12 mouse cellular contexts compared by ENCODE assay signal in the genomic region with DNA sequence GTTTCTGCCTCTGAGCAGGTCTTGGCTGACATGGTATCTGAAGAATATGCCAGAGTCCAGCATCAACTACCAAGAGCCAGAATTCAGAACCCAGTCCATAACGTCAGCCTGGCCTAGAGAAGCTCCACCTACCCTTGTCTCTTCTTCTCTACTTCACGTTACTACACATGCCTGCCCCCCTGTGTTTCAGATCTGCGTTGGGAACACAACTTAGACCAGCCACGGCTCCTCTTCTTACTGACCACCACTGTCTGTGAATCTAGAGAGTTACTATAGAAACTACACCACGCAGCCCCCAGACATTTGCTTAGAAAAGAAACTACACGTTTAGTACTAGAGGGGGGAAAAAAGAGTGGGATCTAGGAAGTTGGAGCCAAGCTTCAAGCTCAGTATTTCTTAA. TPM values are rescaled to one million over a fixed set of nuclear protein-coding genes. Genes with fewer than 3 reads are reported as not detected.
DNase-seq lines count a peak whose midpoint lies in the region; ATAC-seq and TF ChIP-seq lines count a peak whose summit lies in the region.
"Had no signal": no experiment of that assay in that cellular context is flagged by ENCODE, and none has a peak within 500 bp of the region (broad histone marks: within the 10 kb centered on the region; RNA-seq: fewer than 3 reads in every experiment).

No protein-coding gene starts in this region.

- no peak for ATAC-seq in kidney, embryonic 15.5 days (replicated peaks; ENCODE audit: low FRiP score)
- no peak for ATAC-seq in hindbrain, postnatal 0 days

- H3K36me3 ChIP-seq in heart, embryonic 10.5 days, result peaks cover 28% of the 10 kb centered on the region
- peaks cover 20% of the 10 kb centered on the region for H3K36me3 ChIP-seq in kidney, embryonic 15.5 days
- H3K36me3 ChIP-seq in hindbrain, postnatal 0 days (ENCODE audit: insufficient read depth, low read length), result no peaks in the 10 kb centered on the region

- peak overlapping the region; percentile 12; the same call in 1 of the 2 replicates for H3K4me2 ChIP-seq in kidney, embryonic 15.5 days
- H3K4me2 ChIP-seq in hindbrain, postnatal 0 days (ENCODE audit: low read depth, low read length), result peak overlapping the region; percentile 33; the same call in 1 of the 2 replicates

- H3K27me3 ChIP-seq in heart, embryonic 10.5 days (ENCODE audit: insufficient read depth, poor library complexity, severe bottlenecking), result no peaks in the 10 kb centered on the region
- no peaks in the 10 kb centered on the region for H3K27me3 ChIP-seq in kidney, embryonic 15.5 days
- H3K27me3 ChIP-seq in hindbrain, postnatal 0 days (ENCODE audit: insufficient read depth, low read length), result no peaks in the 10 kb centered on the region

- H3K9me3 ChIP-seq in heart, embryonic 10.5 days, result no peaks in the 10 kb centered on the region
- no peaks in the 10 kb centered on the region for H3K9me3 ChIP-seq in kidney, embryonic 15.5 days (replicated peaks)
- H3K9me3 ChIP-seq in hindbrain, postnatal 0 days (ENCODE audit: low read length), result no peaks in the 10 kb centered on the region

- peaks cover 46% of the 10 kb centered on the region for H3K4me1 ChIP-seq in heart, embryonic 10.5 days
- peaks cover 14% of the 10 kb centered on the region for H3K4me1 ChIP-seq in kidney, embryonic 15.5 days
- 0 out of 2 replicates have a peak, but pooled peaks cover 4% of the 10 kb centered on the region for H3K4me1 ChIP-seq in hindbrain, postnatal 0 days (ENCODE audit: insufficient read depth, low read length)

- TF ChIP-seq CTCF in hindbrain, postnatal 0 days (IDR thresholded peaks at IDR 0.05; ENCODE audit: low read depth), result no peak

- no peak overlapping the region for H3K9ac ChIP-seq in kidney, embryonic 15.5 days
- H3K9ac ChIP-seq in hindbrain, postnatal 0 days (replicated peaks; ENCODE audit: low read length), result no peak overlapping the region

- peak overlapping the region; percentile 8; the same call in 1 of the 2 replicates for H3K4me3 ChIP-seq in heart, embryonic 10.5 days
- no peak overlapping the region for H3K4me3 ChIP-seq in kidney, embryonic 15.5 days (replicated peaks)
- H3K4me3 ChIP-seq in hindbrain, postnatal 0 days (ENCODE audit: low read length), result no peak overlapping the region
- H3K4me3 ChIP-seq: erythroblast, embryonic 14.5 days had no signal

- DNase-seq in heart, embryonic 10.5 days (ENCODE audit: low spot score), result no peak
- DNase-seq in heart, adult 18-20 months, result no peak
- DNase-seq in kidney, postnatal 4 days, result no peak
- DNase-seq in brain, adult 2 months (ENCODE audit: low read depth, low spot score), result peak; percentile 58
- DNase-seq in hindbrain, postnatal 0 days (ENCODE audit: low spot score), result peak; percentile 17
- DNase-seq in T-cell, adult 2 months (ENCODE audit: low spot score), result no peak
- DNase-seq in adrenal gland, postnatal 10 days, result no peak
- DNase-seq: adrenal gland, postnatal 14 days; gastrocnemius, postnatal 36 days; kidney, adult 18-20 months had no signal

- 75% methylated on average over 6 of the region's 6 CpGs for WGBS in heart, embryonic 10.5 days
- 76% methylated on average over 6 of the region's 6 CpGs for WGBS in kidney, embryonic 15.5 days
- 55% methylated on average over 6 of the region's 6 CpGs for WGBS in hindbrain, postnatal 0 days

- no peak overlapping the region for H3K27ac ChIP-seq in heart, embryonic 10.5 days
- no peak overlapping the region for H3K27ac ChIP-seq in kidney, embryonic 15.5 days
- H3K27ac ChIP-seq in hindbrain, postnatal 0 days, result no peak overlapping the region

RNA-seq across cellular contexts. Expression of a gene that starts 2.9 kb away (rescaled TPM):
- polyA plus RNA-seq in heart, embryonic 10.5 days (2016; fragmentation: Nextera tagmentation; extraction: Ambion mirVana), result 25.1 and 25.2 TPM in 2 replicates
- 10 to 100 TPM; 17.4 to 23.6 TPM for total RNA-seq in heart, adult 18-20 months (2021)
- polyA plus RNA-seq in kidney, embryonic 15.5 days (2015; fragmentation: Nextera tagmentation; extraction: Ambion mirVana), result 17.7 and 18.2 TPM in 2 replicates
- total RNA-seq in hindbrain, postnatal 0 days (2014; rRNA removed), result 10.1 and 29.9 TPM in 2 replicates
- 12.4 and 14.9 TPM in 2 replicates for polyA plus RNA-seq in hindbrain, postnatal 0 days (2015; fragmentation: Nextera tagmentation; extraction: Ambion mirVana)
- 10 to 100 TPM; 14.5 to 20.1 TPM for total RNA-seq in adrenal gland, postnatal 10 days (2021)

RNA-seq across cellular contexts. Expression of a gene that starts 57.6 kb away (rescaled TPM):
- 31.4 and 51.0 TPM in 2 replicates for polyA plus RNA-seq in heart, embryonic 10.5 days (2016; fragmentation: Nextera tagmentation; extraction: Ambion mirVana)
- 10 to 100 TPM; 11.8 to 14.8 TPM for total RNA-seq in heart, adult 18-20 months (2021)
- 10.9 and 12.0 TPM in 2 replicates for polyA plus RNA-seq in kidney, embryonic 15.5 days (2015; fragmentation: Nextera tagmentation; extraction: Ambion mirVana)
- 7.1 and 7.3 TPM in 2 replicates for total RNA-seq in hindbrain, postnatal 0 days (2014; rRNA removed)
- polyA plus RNA-seq in hindbrain, postnatal 0 days (2015; fragmentation: Nextera tagmentation; extraction: Ambion mirVana), result 2.7 and 3.9 TPM in 2 replicates
- 10 to 100 TPM; 16.0 to 17.9 TPM for total RNA-seq in adrenal gland, postnatal 10 days (2021)
- polyA plus RNA-seq: erythroblast, embryonic 14.5 days had no signal

Comparison
In these comparisons a context has a peak if more than half of its experiments do, and no peak if none do; other contexts are left out.
1. DNase-seq: peak in brain, adult 2 months (single experiment) and hindbrain, postnatal 0 days (single experiment); none in heart, embryonic 10.5 days (single experiment), heart, adult 18-20 months (0 of 2), kidney, postnatal 4 days (0 of 2), T-cell, adult 2 months (single experiment) and adrenal gland, postnatal 10 days (single experiment).